Mouse (Mus musculus) kidney, embryonic 14.5 days (tissue): ENCODE measurements at regions not wholly inside any gene's neighbourhood (a gene's known extent, or its start where the extent isn't known, plus 50 kb on each side); places are given as distances from the start of the nearest gene placed in this dataset.
A peak's percentile ranks its signal among the peaks of the same experiment; 100 is the strongest.

ENCODE experiments used
- ATAC-seq: fragments of 200-750 bp; cut with Nextera tagmentation; 2 replicates; pipeline ENCODE4 v1.8.0; 2017; ENCODE audit warnings: moderate number of reproducible peaks, mild to moderate bottlenecking, moderate TSS enrichment, moderate library complexity; ENCODE audit not compliant: low FRiP score, low TSS enrichment
- H3K27ac ChIP-seq: fragments of 300-500 bp; sonication (generic); 2 replicates; pipeline ENCODE4 v1.5.1; 2014; ENCODE audit warnings: low read depth, mild to moderate bottlenecking, low read length, moderate library complexity, mixed read lengths
- H3K27me3 ChIP-seq: fragments of 300-500 bp; sonication (generic); 2 replicates; pipeline ENCODE4 v1.6.1; 2014; ENCODE audit warnings: mild to moderate bottlenecking, low read length; ENCODE audit not compliant: control insufficient read depth, insufficient read depth
- H3K36me3 ChIP-seq: fragments of 300-500 bp; sonication (generic); 2 replicates; pipeline ENCODE4 v1.6.1; 2014; ENCODE audit warnings: low read length, mixed read lengths; ENCODE audit not compliant: control insufficient read depth, insufficient read depth
- H3K4me1 ChIP-seq: fragments of 300-500 bp; sonication (generic); 2 replicates; pipeline ENCODE4 v1.6.1; 2014; ENCODE audit warnings: low read length, mixed read lengths; ENCODE audit not compliant: control insufficient read depth, insufficient read depth
- H3K4me2 ChIP-seq: fragments of 300-500 bp; sonication (generic); replicated peaks from 2 replicates; pipeline ENCODE4 v1.6.1; 2014; ENCODE audit warnings: low read depth, mild to moderate bottlenecking, low read length
- H3K4me3 ChIP-seq: fragments of 300-500 bp; sonication (generic); 2 replicates; pipeline ENCODE4 v1.5.1; 2014; ENCODE audit warnings: mild to moderate bottlenecking, low read length
- H3K9ac ChIP-seq: fragments of 300-500 bp; sonication (generic); 2 replicates; pipeline ENCODE4 v1.6.1; 2014; ENCODE audit warnings: low read depth, mild to moderate bottlenecking, low read length, moderate library complexity
- H3K9me3 ChIP-seq: fragments of 300-500 bp; sonication (generic); 2 replicates; pipeline ENCODE4 v1.6.1; 2016; ENCODE audit warnings: low read length; ENCODE audit not compliant: control insufficient read depth
- WGBS: fragments of 180-500 bp; shearing (Covaris S2); extraction: QIAGEN DNeasy Blood & Tissue Kit; methylation state at CpG from one replicate; pipeline ENCODE4 v1.1.7; 2014; 5-methylcytosine and 5-hydroxymethylcytosine counted together

GRCm38 (mm10) chr11:28702384-28702783 is 118.3 kb upstream of the Ccdc85a start:
- H3K36me3 ChIP-seq = no peaks in the 10 kb centered on the region
- H3K9ac ChIP-seq = no peak overlapping the region
- no peak overlapping the region for H3K27ac ChIP-seq
- no peak for ATAC-seq
- H3K27me3 ChIP-seq = no peaks in the 10 kb centered on the region
- no peak overlapping the region for H3K4me2 ChIP-seq
- no peak overlapping the region for H3K4me3 ChIP-seq
- no peaks in the 10 kb centered on the region for H3K9me3 ChIP-seq
- 0 out of 2 replicates have a peak, but pooled peaks cover 5% of the 10 kb centered on the region for H3K4me1 ChIP-seq
- WGBS = 89% methylated on average over 1 of the region's 1 CpGs

- H3K27me3 ChIP-seq = no peaks in the 10 kb centered on the region
- H3K4me1 ChIP-seq = 0 out of 2 replicates have a peak, but pooled peaks cover 5% of the 10 kb centered on the region
- H3K27ac ChIP-seq = no peak overlapping the region
- 86% methylated on average over 2 of the region's 2 CpGs for WGBS
- H3K36me3 ChIP-seq = no peaks in the 10 kb centered on the region
- no peak overlapping the region for H3K4me3 ChIP-seq
- H3K9ac ChIP-seq = no peak overlapping the region
- no peak overlapping the region for H3K4me2 ChIP-seq
- ATAC-seq = no peak
- no peaks in the 10 kb centered on the region for H3K9me3 ChIP-seq
These were observed 117.3 kb upstream of the Ccdc85a start for GRCm38 (mm10) chr11:28701379-28701778.

GRCm38 (mm10) chr11:28699766-28700165 is 115.6 kb upstream of the Ccdc85a start:
- H3K9me3 ChIP-seq = no peaks in the 10 kb centered on the region
- no peak overlapping the region for H3K4me3 ChIP-seq
- no peaks in the 10 kb centered on the region for H3K36me3 ChIP-seq
- H3K9ac ChIP-seq = no peak overlapping the region
- H3K4me2 ChIP-seq = no peak overlapping the region
- H3K27me3 ChIP-seq = no peaks in the 10 kb centered on the region
- H3K27ac ChIP-seq = no peak overlapping the region
- 0 out of 2 replicates have a peak, but pooled peaks cover 5% of the 10 kb centered on the region for H3K4me1 ChIP-seq
- no peak for ATAC-seq

- H3K27ac ChIP-seq = no peak overlapping the region
- 26% methylated on average over 8 of the region's 8 CpGs for WGBS
- 0 out of 2 replicates have a peak, but pooled peaks have one; percentile 35 for ATAC-seq
- no peak overlapping the region for H3K4me3 ChIP-seq
- no peaks in the 10 kb centered on the region for H3K9me3 ChIP-seq
- H3K9ac ChIP-seq = no peak overlapping the region
- H3K36me3 ChIP-seq = no peaks in the 10 kb centered on the region
- H3K4me2 ChIP-seq = no peak overlapping the region
- H3K27me3 ChIP-seq = no peaks in the 10 kb centered on the region
- 0 out of 2 replicates have a peak, but pooled peaks cover 9% of the 10 kb centered on the region for H3K4me1 ChIP-seq
These were observed 113.7 kb upstream of the Ccdc85a start for GRCm38 (mm10) chr11:28697644-28698480.

- no peak overlapping the region for H3K9ac ChIP-seq
- H3K4me2 ChIP-seq = no peak overlapping the region
- no peaks in the 10 kb centered on the region for H3K9me3 ChIP-seq
- H3K27ac ChIP-seq = no peak overlapping the region
- H3K4me1 ChIP-seq = 0 out of 2 replicates have a peak, but pooled peaks cover 9% of the 10 kb centered on the region
- H3K36me3 ChIP-seq = no peaks in the 10 kb centered on the region
- H3K27me3 ChIP-seq = no peaks in the 10 kb centered on the region
- 83% methylated on average over 3 of the region's 3 CpGs for WGBS
- H3K4me3 ChIP-seq = no peak overlapping the region
- ATAC-seq = no peak
These were observed 110.9 kb upstream of the Ccdc85a start for GRCm38 (mm10) chr11:28695031-28695430.

GRCm38 (mm10) chr11:28693303-28693702 is 109.2 kb upstream of the Ccdc85a start:
- 24% methylated on average over 1 of the region's 1 CpGs for WGBS
- no peaks in the 10 kb centered on the region for H3K36me3 ChIP-seq
- no peak overlapping the region for H3K4me2 ChIP-seq
- 0 out of 2 replicates have a peak, but pooled peaks cover 9% of the 10 kb centered on the region for H3K4me1 ChIP-seq
- no peak overlapping the region; the same call in 1 of the 2 replicates for H3K27ac ChIP-seq
- no peak overlapping the region for H3K9ac ChIP-seq
- no peak overlapping the region for H3K4me3 ChIP-seq
- no peaks in the 10 kb centered on the region for H3K9me3 ChIP-seq
- no peak for ATAC-seq
- H3K27me3 ChIP-seq = no peaks in the 10 kb centered on the region

- no peak overlapping the region for H3K27ac ChIP-seq
- 2% methylated on average over 3 of the region's 3 CpGs for WGBS
- H3K27me3 ChIP-seq = no peaks in the 10 kb centered on the region
- no peak overlapping the region for H3K4me2 ChIP-seq
- 0 out of 2 replicates have a peak, but pooled peaks cover 4% of the 10 kb centered on the region for H3K4me1 ChIP-seq
- no peaks in the 10 kb centered on the region for H3K36me3 ChIP-seq
- H3K9ac ChIP-seq = no peak overlapping the region
- ATAC-seq = peak; percentile 82
- no peak overlapping the region for H3K4me3 ChIP-seq
- H3K9me3 ChIP-seq = no peaks in the 10 kb centered on the region
These were observed 108.4 kb upstream of the Ccdc85a start for GRCm38 (mm10) chr11:28692263-28693194.

GRCm38 (mm10) chr11:28688436-28688835 is 104.3 kb upstream of the Ccdc85a start:
- no peak overlapping the region for H3K4me2 ChIP-seq
- H3K4me3 ChIP-seq = no peak overlapping the region
- H3K27ac ChIP-seq = no peak overlapping the region
- H3K9me3 ChIP-seq = no peaks in the 10 kb centered on the region
- ATAC-seq = no peak
- H3K36me3 ChIP-seq = no peaks in the 10 kb centered on the region
- 0 out of 2 replicates have a peak, but pooled peaks cover 3% of the 10 kb centered on the region for H3K4me1 ChIP-seq
- WGBS = 70% methylated on average over 1 of the region's 1 CpGs
- no peak overlapping the region for H3K9ac ChIP-seq
- H3K27me3 ChIP-seq = no peaks in the 10 kb centered on the region
